Mouse (Mus musculus) lung, embryonic 16.5 days (tissue): ENCODE measurements at regions not wholly inside any gene's neighbourhood (a gene's known extent, or its start where the extent isn't known, plus 50 kb on each side); places are given as distances from the start of the nearest gene placed in this dataset.

Experiments
- ATAC-seq: fragments of 200-750 bp; cut with Nextera tagmentation; 2 replicates; pipeline ENCODE4 v1.8.0; 2017; ENCODE audit warnings: low read depth, mild to moderate bottlenecking, moderate library complexity
- H3K27ac ChIP-seq: fragments of 300-500 bp; sonication (generic); 2 replicates; pipeline ENCODE4 v1.5.1; 2014; ENCODE audit warnings: mild to moderate bottlenecking, control low read depth, low read length
- H3K27me3 ChIP-seq: fragments of 300-500 bp; sonication (generic); 2 replicates; pipeline ENCODE4 v1.6.1; 2014; ENCODE audit warnings: low read depth, low read length, mixed read lengths; ENCODE audit not compliant: control insufficient read depth, insufficient read depth
- H3K36me3 ChIP-seq: fragments of 300-500 bp; sonication (generic); 2 replicates; pipeline ENCODE4 v1.6.1; 2014; ENCODE audit warnings: low read length; ENCODE audit not compliant: control insufficient read depth, insufficient read depth
- H3K4me1 ChIP-seq: fragments of 300-500 bp; sonication (generic); replicated peaks from 2 replicates; pipeline ENCODE4 v1.6.1; 2014; ENCODE audit warnings: low read length, mixed read lengths; ENCODE audit not compliant: control insufficient read depth, insufficient read depth
- H3K4me2 ChIP-seq: fragments of 300-500 bp; sonication (generic); 2 replicates; pipeline ENCODE4 v1.6.1; 2014; ENCODE audit warnings: low read depth, low read length, control low read depth
- H3K4me3 ChIP-seq: fragments of 300-500 bp; sonication (generic); 2 replicates; pipeline ENCODE4 v1.5.1; 2014; ENCODE audit warnings: mild to moderate bottlenecking, low read length, control low read depth
- H3K9ac ChIP-seq: fragments of 300-500 bp; sonication (generic); 2 replicates; pipeline ENCODE4 v1.6.1; 2014; ENCODE audit warnings: low read length, control low read depth
- H3K9me3 ChIP-seq: fragments of 300-500 bp; sonication (generic); 2 replicates; pipeline ENCODE4 v1.6.1; 2016; ENCODE audit warnings: low read length; ENCODE audit not compliant: control insufficient read depth
- WGBS: fragments of 180-500 bp; shearing (Covaris S2); extraction: QIAGEN DNeasy Blood & Tissue Kit; methylation state at CpG from one replicate; pipeline ENCODE4 v1.1.7; 2014; 5-methylcytosine and 5-hydroxymethylcytosine counted together

DNA sequence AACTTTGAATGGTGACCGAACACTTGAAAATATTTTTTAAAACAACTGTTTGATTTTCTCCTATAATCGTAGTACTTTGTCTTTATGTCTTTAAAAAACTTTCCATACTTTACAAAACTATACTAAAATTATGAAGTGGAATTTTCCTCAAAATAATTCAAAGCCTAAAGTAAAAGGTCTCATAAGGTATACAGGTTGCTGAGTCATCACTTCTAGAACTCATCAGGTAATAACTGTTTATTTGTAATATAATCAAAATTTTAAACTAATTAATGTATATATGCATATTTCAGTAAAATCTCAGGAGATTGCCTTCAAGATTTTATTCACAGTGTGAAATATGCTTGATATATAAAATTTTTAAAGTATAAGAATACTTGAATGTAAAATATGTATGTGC lies 52.3 kb upstream of the Dio2 start:
- H3K36me3 ChIP-seq = no peaks in the 10 kb centered on the region
- no peaks in the 10 kb centered on the region for H3K27me3 ChIP-seq
- H3K4me1 ChIP-seq = no peaks in the 10 kb centered on the region
- H3K27ac ChIP-seq = no peak overlapping the region
- H3K4me3 ChIP-seq = no peak overlapping the region
- ATAC-seq = no peak
- H3K4me2 ChIP-seq = no peak overlapping the region
- no peak overlapping the region for H3K9ac ChIP-seq
- 90% methylated on average over 2 of the region's 2 CpGs for WGBS
- no peaks in the 10 kb centered on the region for H3K9me3 ChIP-seq
